Mouse (Mus musculus): ENCODE measurements around the gene P2rx2.

Gene P2rx2

GRCm38 (mm10) chr5:110330508-110330907 is 12.5 kb downstream of the P2rx2 start:
- DNase-seq (ENCODE audit: low read depth, low spot score): no peak

- DNase-seq (ENCODE audit: low read depth, low spot score): no peak
Observed at GRCm38 (mm10) chr5:110313127-110313526, 29.9 kb downstream of the P2rx2 start.

GRCm38 (mm10) chr5:110308861-110309260 is 34.2 kb downstream of the P2rx2 start:
- no peak for DNase-seq (ENCODE audit: low read depth, low spot score)

GRCm38 (mm10) chr5:110300591-110300990 is 42.4 kb downstream of the P2rx2 start:
- no peak for DNase-seq (ENCODE audit: low read depth, low spot score)

GRCm38 (mm10) chr5:110296637-110297036 is 46.4 kb downstream of the P2rx2 start:
- DNase-seq (ENCODE audit: low read depth, low spot score): no peak

- no peak for DNase-seq (ENCODE audit: low read depth, low spot score)
Observed at GRCm38 (mm10) chr5:110291649-110292048, 51.4 kb downstream of the P2rx2 start.

Data from retina, adult 2 months (tissue).